10 mouse cellular contexts compared by ENCODE assay signal in genomic region chr1:177639931-177640846, GRCm38 (mm10).
DNase-seq lines count a peak whose midpoint lies in the region; ATAC-seq lines count a peak whose summit lies in the region.
"Had no signal": no experiment of that assay in that cellular context is flagged by ENCODE, and none has a peak within 500 bp of the region (broad histone marks: within the 10 kb centered on the region; RNA-seq: fewer than 3 reads in every experiment).

No protein-coding gene starts in this region.

- H3K9ac ChIP-seq in forebrain, embryonic 15.5 days (replicated peaks): peak overlapping the region; percentile 22; the same call in 1 of the 2 replicates
- peak overlapping the region; percentile 14; the same call in 1 of the 2 replicates for H3K9ac ChIP-seq in midbrain, embryonic 11.5 days (ENCODE audit: low read length)
- H3K9ac ChIP-seq in stomach, embryonic 16.5 days (ENCODE audit: low read length): 0 out of 2 replicates have a peak overlapping the region, but pooled peaks have one; percentile 7
- H3K9ac ChIP-seq: heart, embryonic 15.5 days had no signal

- 21% methylated on average over 20 of the region's 20 CpGs for WGBS in forebrain, embryonic 15.5 days
- 25% methylated on average over 20 of the region's 20 CpGs for WGBS in midbrain, embryonic 11.5 days
- WGBS in stomach, embryonic 16.5 days: 33% methylated on average over 20 of the region's 20 CpGs

- no peaks in the 10 kb centered on the region for H3K36me3 ChIP-seq in forebrain, embryonic 15.5 days
- no peaks in the 10 kb centered on the region for H3K36me3 ChIP-seq in midbrain, embryonic 11.5 days (ENCODE audit: control insufficient read depth, insufficient read depth, low read length)
- no peaks in the 10 kb centered on the region for H3K36me3 ChIP-seq in stomach, embryonic 16.5 days (ENCODE audit: control insufficient read depth, insufficient read depth, low read length)
- H3K36me3 ChIP-seq: heart, embryonic 15.5 days had no signal

- H3K27ac ChIP-seq in forebrain, embryonic 15.5 days (replicated peaks): peak overlapping the region; percentile 20
- peak overlapping the region; percentile 62; the same call in 1 of the 2 replicates for H3K27ac ChIP-seq in midbrain, embryonic 11.5 days (ENCODE audit: low read depth, low read length)
- H3K27ac ChIP-seq in stomach, embryonic 16.5 days (ENCODE audit: low read length): peak overlapping the region; percentile 29; the same call in 1 of the 2 replicates
- H3K27ac ChIP-seq: heart, embryonic 15.5 days; macrophage had no signal

- DNase-seq in left cerebral cortex, adult 18-20 months (ENCODE audit: low spot score in 2 of 2): peak; percentile 22 to 30
- DNase-seq in left cerebral cortex, adult 11 months (ENCODE audit: low spot score): no peak
- DNase-seq in midbrain, embryonic 11.5 days (ENCODE audit: low spot score, missing footprints): peak; percentile 95
- no peak for DNase-seq in ovary, postnatal 14 days (ENCODE audit: low spot score)
- DNase-seq in cerebellum, adult 8-10 months: no peak
- no peak for DNase-seq in adrenal gland, postnatal 25 days

- peak overlapping the region; percentile 41 for H3K4me2 ChIP-seq in forebrain, embryonic 15.5 days (replicated peaks)
- H3K4me2 ChIP-seq in midbrain, embryonic 11.5 days: peak overlapping the region; percentile 27; the same call in 1 of the 2 replicates
- 0 out of 2 replicates have a peak overlapping the region, but pooled peaks have one; percentile 7 for H3K4me2 ChIP-seq in stomach, embryonic 16.5 days (ENCODE audit: low read depth, low read length)
- H3K4me2 ChIP-seq: heart, embryonic 15.5 days had no signal

- no peaks in the 10 kb centered on the region for H3K9me3 ChIP-seq in forebrain, embryonic 15.5 days
- no peaks in the 10 kb centered on the region for H3K9me3 ChIP-seq in midbrain, embryonic 11.5 days (ENCODE audit: control insufficient read depth, low read length)
- H3K9me3 ChIP-seq in stomach, embryonic 16.5 days (replicated peaks; ENCODE audit: control insufficient read depth, low read length): no peaks in the 10 kb centered on the region
- H3K9me3 ChIP-seq: heart, embryonic 15.5 days had no signal

- H3K4me1 ChIP-seq in forebrain, embryonic 15.5 days: peaks cover 13% of the 10 kb centered on the region
- peaks cover 19% of the 10 kb centered on the region for H3K4me1 ChIP-seq in midbrain, embryonic 11.5 days (ENCODE audit: control insufficient read depth, insufficient read depth, low read length)
- H3K4me1 ChIP-seq in stomach, embryonic 16.5 days (ENCODE audit: control insufficient read depth, insufficient read depth, low read length): peaks cover 4% of the 10 kb centered on the region; the same call in 1 of the 2 replicates
- H3K4me1 ChIP-seq: heart, embryonic 15.5 days had no signal

- H3K27me3 ChIP-seq in forebrain, embryonic 15.5 days: no peaks in the 10 kb centered on the region
- H3K27me3 ChIP-seq in midbrain, embryonic 11.5 days (ENCODE audit: control insufficient read depth, insufficient read depth, low read length): no peaks in the 10 kb centered on the region
- no peaks in the 10 kb centered on the region for H3K27me3 ChIP-seq in stomach, embryonic 16.5 days (ENCODE audit: control insufficient read depth, insufficient read depth, low read length)
- H3K27me3 ChIP-seq: heart, embryonic 15.5 days had no signal

- H3K4me3 ChIP-seq in forebrain, embryonic 15.5 days: peak overlapping the region; percentile 25
- H3K4me3 ChIP-seq in midbrain, embryonic 11.5 days (ENCODE audit: low read depth, low read length): no peak overlapping the region
- H3K4me3 ChIP-seq in stomach, embryonic 16.5 days (replicated peaks; ENCODE audit: low read length): no peak overlapping the region
- H3K4me3 ChIP-seq: heart, embryonic 15.5 days had no signal

- ATAC-seq in forebrain, embryonic 15.5 days (replicated peaks): peak; percentile 77
- ATAC-seq in midbrain, embryonic 11.5 days (ENCODE audit: low FRiP score): peak; percentile 86
- ATAC-seq in stomach, embryonic 16.5 days (ENCODE audit: insufficient read depth, low FRiP score): no peak

Comparison
In these comparisons a context has a peak if more than half of its experiments do, and no peak if none do; other contexts are left out.
1. DNase-seq: peak in left cerebral cortex, adult 18-20 months (2 of 2) and midbrain, embryonic 11.5 days (single experiment); none in left cerebral cortex, adult 11 months (single experiment), ovary, postnatal 14 days (single experiment), cerebellum, adult 8-10 months (single experiment) and adrenal gland, postnatal 25 days (single experiment).
2. Peak in every context shown above with its lines, with median percentiles within 50 percentile points of each other: H3K27ac ChIP-seq, H3K4me2 ChIP-seq and H3K9ac ChIP-seq.